Mouse (Mus musculus): ENCODE data around the gene Svs3a.
"Not testable (repeated sequence)": the region's sequence is repeated elsewhere in the genome, so short reads cannot be mapped to it uniquely, and the experiment has no call there.

Gene Svs3a

GRCm38 (mm10) chr2:164288968-164289367 is at the start of gene Svs3a:
Svs3a (plus strand) TSS chr2:164289268.
- not testable (repeated sequence) for DNase-seq (ENCODE audit: low spot score)

- not testable (repeated sequence) for DNase-seq (ENCODE audit: low spot score)
Measured at GRCm38 (mm10) chr2:164256540-164256939, 32.5 kb upstream of the Svs3a start, which contains the start of gene Svs3b. Svs3b (minus strand) TSS chr2:164256640.

GRCm38 (mm10) chr2:164278359-164278758 is 10.7 kb upstream of the Svs3a start, which contains the start of gene Svs4:
Svs4 (minus strand) TSS chr2:164278459.
- no peak for DNase-seq (ENCODE audit: low spot score)

- no peak for DNase-seq (ENCODE audit: low spot score)
Measured at GRCm38 (mm10) chr2:164312599-164312998, 23.5 kb downstream of the Svs3a start.

DNA sequence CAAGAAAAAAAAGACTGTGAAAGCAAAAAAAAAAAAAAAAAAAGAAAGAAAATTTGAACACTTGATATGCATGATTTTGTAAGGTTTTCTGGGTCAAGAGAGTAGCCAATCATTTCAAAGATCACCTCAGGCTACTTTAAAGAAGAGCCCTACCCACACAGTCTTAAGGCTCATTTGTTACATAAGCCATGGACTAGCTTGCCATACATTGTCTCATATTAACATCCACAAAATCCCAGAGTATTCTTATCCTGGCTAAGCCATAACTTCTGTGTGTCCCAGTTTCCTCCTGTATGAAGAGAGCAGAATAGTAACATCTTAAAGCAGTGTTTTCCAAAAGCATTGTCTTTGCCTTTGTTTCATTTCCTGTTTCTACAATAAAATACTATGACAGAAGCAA is 26.4 kb downstream of the Svs3a start:
- DNase-seq (ENCODE audit: low spot score): not testable (repeated sequence)

- DNase-seq (ENCODE audit: low spot score): not testable (repeated sequence)
Measured at GRCm38 (mm10) chr2:164316451-164316850, 27.4 kb downstream of the Svs3a start, which contains the start of gene Svs6. Svs6 (plus strand) TSS chr2:164316751.

DNA sequence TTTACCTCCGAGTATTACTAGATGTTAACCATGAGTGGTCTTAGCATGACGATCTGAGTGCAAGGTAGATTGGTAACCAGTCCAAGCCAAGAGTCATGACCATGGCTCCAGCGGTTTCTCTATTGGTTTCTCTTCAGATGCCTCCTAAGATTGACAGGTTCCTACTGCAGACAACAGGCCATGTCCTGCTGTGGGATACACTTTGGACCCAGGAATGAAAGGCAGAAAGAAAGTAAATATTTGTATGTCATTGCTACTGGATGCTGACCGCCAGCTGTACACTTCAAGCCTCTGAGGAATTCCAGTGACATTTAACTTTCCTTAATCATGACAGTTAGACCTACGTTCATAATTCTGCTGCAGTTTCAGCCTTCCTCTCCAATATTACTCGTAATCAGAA is 31.9 kb downstream of the Svs3a start:
- DNase-seq (ENCODE audit: low spot score): no peak

DNA sequence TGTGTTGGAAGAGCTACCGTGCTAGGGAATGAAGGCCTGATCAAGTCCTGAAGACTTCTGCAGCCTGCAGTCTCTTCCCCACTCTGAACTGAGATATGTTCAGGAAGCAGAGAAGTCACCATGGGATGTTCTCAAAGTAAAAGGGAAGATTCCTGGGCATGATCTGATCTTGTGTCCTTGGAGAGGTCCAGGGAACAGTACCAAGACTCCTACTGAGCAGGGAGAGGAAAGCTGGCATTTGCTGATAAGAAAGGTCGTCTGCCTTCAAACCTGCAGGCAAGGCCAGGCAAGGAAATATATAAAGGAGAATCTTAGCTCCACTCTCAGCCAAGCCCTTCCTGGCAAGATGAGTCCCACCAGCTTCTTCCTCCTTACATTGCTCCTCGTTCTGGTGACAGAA is 43.4 kb downstream of the Svs3a start, which contains the start of gene Svs5:
Gene Svs5, plus strand, starts transcription at position 301 of the 400 bp plus-strand sequence.
- DNase-seq (ENCODE audit: low spot score): not testable (repeated sequence)

Measured in spleen, adult 12 weeks (tissue).